Mouse (Mus musculus): Measurements from ENCODE around the gene 1700030K09Rik.

The 1700030K09Rik gene

GRCm38 (mm10) chr8:72504637-72505314 is 61.1 kb downstream of the 1700030K09Rik start:
- no peak for DNase-seq (ENCODE audit: low read depth)

GRCm38 (mm10) chr8:72507505-72507904 is 63.8 kb downstream of the 1700030K09Rik start:
- no peak for DNase-seq (ENCODE audit: low read depth)
